Mouse (Mus musculus) CD8-positive naive resting alpha-beta T cell, adult 2 months (primary cell): ENCODE results near the gene Afg1l.

Experiments used
- DNase-seq, 2 experiments: peaks; one replicate each; pipeline ENCODE4 v3.0.0; 2022; ENCODE audit warnings: low read depth in 2 of 2, low spot score in 2 of 2

The Afg1l gene

GRCm38 (mm10) chr10:42384946-42385644 lies 93.3 kb downstream of the Afg1l start:
- DNase-seq, result no peak

- DNase-seq, result no peak
These were observed 94.7 kb downstream of the Afg1l start for GRCm38 (mm10) chr10:42383708-42384107.

GRCm38 (mm10) chr10:42364216-42364615 lies 114.1 kb downstream of the Afg1l start:
- no peak for DNase-seq

- peak in 1 of 2 experiments; percentile 15 for DNase-seq
These were observed 122.4 kb downstream of the Afg1l start for GRCm38 (mm10) chr10:42355980-42356379.

- DNase-seq, result no peak
These were observed 130.4 kb downstream of the Afg1l start for GRCm38 (mm10) chr10:42347986-42348385.

GRCm38 (mm10) chr10:42347127-42347526 lies 131.2 kb downstream of the Afg1l start:
- DNase-seq, result no peak

- no peak for DNase-seq
These were observed 132.0 kb downstream of the Afg1l start for GRCm38 (mm10) chr10:42346179-42346877.

- DNase-seq, result no peak
These were observed 135.7 kb downstream of the Afg1l start for GRCm38 (mm10) chr10:42342714-42343113.

GRCm38 (mm10) chr10:42341815-42342457 lies 136.4 kb downstream of the Afg1l start:
- no peak for DNase-seq

GRCm38 (mm10) chr10:42340426-42340793 lies 138.0 kb downstream of the Afg1l start:
- no peak for DNase-seq

GRCm38 (mm10) chr10:42339773-42340425 lies 138.5 kb downstream of the Afg1l start:
- no peak for DNase-seq

- DNase-seq, result no peak
These were observed 139.9 kb downstream of the Afg1l start for GRCm38 (mm10) chr10:42338456-42338855.

- DNase-seq, result no peak
These were observed 150.8 kb downstream of the Afg1l start for GRCm38 (mm10) chr10:42327576-42327975.

- DNase-seq, result no peak
These were observed 153.1 kb downstream of the Afg1l start for GRCm38 (mm10) chr10:42325305-42325704.

- no peak for DNase-seq
These were observed 154.4 kb downstream of the Afg1l start for GRCm38 (mm10) chr10:42323978-42324377.

GRCm38 (mm10) chr10:42313222-42313786 lies 165.1 kb downstream of the Afg1l start:
- DNase-seq, result no peak

- DNase-seq, result no peak
These were observed 165.8 kb downstream of the Afg1l start for GRCm38 (mm10) chr10:42312557-42312956.

- DNase-seq, result no peak
These were observed 169.7 kb downstream of the Afg1l start for GRCm38 (mm10) chr10:42308687-42308987.

- DNase-seq, result peak; percentile 16 to 21
These were observed 170.2 kb downstream of the Afg1l start for GRCm38 (mm10) chr10:42307980-42308686.

GRCm38 (mm10) chr10:42306422-42306821 lies 171.9 kb downstream of the Afg1l start:
- no peak for DNase-seq

- no peak for DNase-seq
These were observed 177.6 kb downstream of the Afg1l start for GRCm38 (mm10) chr10:42300805-42301204.
